Mouse (Mus musculus) megakaryocyte, embryonic 14.5 days (primary cell): ENCODE data around the gene Iqce.

ENCODE experiments used
- FLI1 ChIP-seq: IDR thresholded peaks from 2 replicates; pipeline ENCODE4 v1.6.1; 2012; ENCODE audit warnings: low read length, inconsistent platforms, mixed read lengths
- GATA1 ChIP-seq: IDR thresholded peaks from 3 replicates; pipeline ENCODE4 v1.6.1; 2012; ENCODE audit warnings: mixed read lengths, low read length, inconsistent platforms, borderline replicate concordance

GRCm38 (mm10) chr5:140633432-140633831, 68.7 kb downstream of the Iqce start:
- TF ChIP-seq GATA1, result no peak
- no peak for TF ChIP-seq FLI1
